Comparison of ENCODE assay signal across 13 mouse cellular contexts in genomic region chr1:104957046-104957445, GRCm38 (mm10).
DNase-seq lines count a peak whose midpoint lies in the region; ATAC-seq and TF ChIP-seq lines count a peak whose summit lies in the region.
"Had no signal": no experiment of that assay in that cellular context is flagged by ENCODE, and none has a peak within 500 bp of the region (broad histone marks: within the 10 kb centered on the region; RNA-seq: fewer than 3 reads in every experiment).

No protein-coding gene starts in this region.

- H3K27me3 ChIP-seq in lung, embryonic 14.5 days (ENCODE audit: insufficient read depth, low read length), result no peaks in the 10 kb centered on the region
- no peaks in the 10 kb centered on the region for H3K27me3 ChIP-seq in lung, postnatal 0 days (replicated peaks; ENCODE audit: insufficient read depth, low read length)
- no peaks in the 10 kb centered on the region for H3K27me3 ChIP-seq in hindbrain, embryonic 14.5 days (ENCODE audit: control insufficient read depth, insufficient read depth, low read length)
- H3K27me3 ChIP-seq in intestine, embryonic 16.5 days (replicated peaks; ENCODE audit: control insufficient read depth, insufficient read depth, low read length), result no peaks in the 10 kb centered on the region
- H3K27me3 ChIP-seq: heart, embryonic 12.5 days; limb, embryonic 13.5 days had no signal

- no peak for ATAC-seq in lung, embryonic 14.5 days (ENCODE audit: insufficient read depth)
- ATAC-seq in lung, postnatal 0 days, result no peak
- peak; percentile 40; the same call in 1 of the 2 replicates for ATAC-seq in hindbrain, embryonic 14.5 days (ENCODE audit: low FRiP score)
- ATAC-seq in intestine, embryonic 16.5 days, result no peak
- ATAC-seq: activated CD4-positive, CD25-positive, alpha-beta regulatory T cell, adult 4 months had no signal

- no peaks in the 10 kb centered on the region for H3K4me1 ChIP-seq in lung, embryonic 14.5 days (ENCODE audit: insufficient read depth)
- H3K4me1 ChIP-seq in lung, postnatal 0 days (ENCODE audit: insufficient read depth, low read depth, low read length), result no peaks in the 10 kb centered on the region
- 0 out of 2 replicates have a peak, but pooled peaks cover 4% of the 10 kb centered on the region for H3K4me1 ChIP-seq in hindbrain, embryonic 14.5 days (replicated peaks; ENCODE audit: control insufficient read depth, insufficient read depth, low read length)
- H3K4me1 ChIP-seq in intestine, embryonic 16.5 days (ENCODE audit: control insufficient read depth, insufficient read depth, low read length), result no peaks in the 10 kb centered on the region
- H3K4me1 ChIP-seq: limb, embryonic 13.5 days had no signal

- TF ChIP-seq EP300 in lung, postnatal 0 days (IDR thresholded peaks at IDR 0.05), result no peak

- no peaks in the 10 kb centered on the region for H3K9me3 ChIP-seq in lung, embryonic 14.5 days (ENCODE audit: low read depth, low read length)
- no peaks in the 10 kb centered on the region for H3K9me3 ChIP-seq in lung, postnatal 0 days (ENCODE audit: low read length)
- H3K9me3 ChIP-seq in hindbrain, embryonic 14.5 days (ENCODE audit: control insufficient read depth, low read length), result no peaks in the 10 kb centered on the region
- no peaks in the 10 kb centered on the region for H3K9me3 ChIP-seq in intestine, embryonic 16.5 days (ENCODE audit: control insufficient read depth, low read length)
- H3K9me3 ChIP-seq: heart, embryonic 12.5 days; limb, embryonic 13.5 days had no signal

- WGBS in lung, embryonic 14.5 days, result 10% methylated on average over 6 of the region's 6 CpGs
- WGBS in lung, postnatal 0 days, result 18% methylated on average over 6 of the region's 6 CpGs
- 19% methylated on average over 6 of the region's 6 CpGs for WGBS in hindbrain, embryonic 14.5 days
- 21% methylated on average over 6 of the region's 6 CpGs for WGBS in intestine, embryonic 16.5 days

- TF ChIP-seq CTCF in lung, embryonic 14.5 days (IDR thresholded peaks at IDR 0.05; ENCODE audit: low read depth), result no peak
- TF ChIP-seq CTCF in lung, postnatal 0 days (IDR thresholded peaks at IDR 0.05), result no peak

- peak; percentile 29 for DNase-seq in adrenal gland, adult 2 months
- no peak for DNase-seq in adrenal gland, adult 8-10 months
- DNase-seq in lung, embryonic 14.5 days, result peak; percentile 12
- DNase-seq in lung, postnatal 0 days (ENCODE audit: low spot score), result no peak
- DNase-seq in hindbrain, embryonic 14.5 days (ENCODE audit: low spot score), result peak; percentile 62
- DNase-seq in retina, embryonic 14.5 days (ENCODE audit: low spot score), result peak; percentile 59
- no peak for DNase-seq in heart, postnatal 14 days
- DNase-seq: kidney, adult 18-20 months; lung, postnatal 14 days had no signal

- intact Hi-C loops in heart, postnatal 14 days (cut with DNase I), result no loop called here

- no peak overlapping the region for H3K9ac ChIP-seq in lung, embryonic 14.5 days
- H3K9ac ChIP-seq in lung, postnatal 0 days (replicated peaks; ENCODE audit: low read depth), result no peak overlapping the region
- H3K9ac ChIP-seq in hindbrain, embryonic 14.5 days, result no peak overlapping the region
- no peak overlapping the region for H3K9ac ChIP-seq in intestine, embryonic 16.5 days (ENCODE audit: low read depth, low read length)
- H3K9ac ChIP-seq: heart, embryonic 12.5 days; limb, embryonic 13.5 days had no signal

- no peak overlapping the region for H3K4me2 ChIP-seq in lung, embryonic 14.5 days
- H3K4me2 ChIP-seq in lung, postnatal 0 days (replicated peaks; ENCODE audit: low read depth, low read length), result no peak overlapping the region
- H3K4me2 ChIP-seq in hindbrain, embryonic 14.5 days (replicated peaks), result no peak overlapping the region
- H3K4me2 ChIP-seq in intestine, embryonic 16.5 days (ENCODE audit: low read depth, low read length), result no peak overlapping the region
- H3K4me2 ChIP-seq: heart, embryonic 12.5 days; limb, embryonic 13.5 days had no signal

- no peak overlapping the region for H3K4me3 ChIP-seq in lung, embryonic 14.5 days (ENCODE audit: low read depth, low read length)
- no peak overlapping the region for H3K4me3 ChIP-seq in lung, postnatal 0 days (ENCODE audit: low read depth, low read length)
- no peak overlapping the region for H3K4me3 ChIP-seq in hindbrain, embryonic 14.5 days (replicated peaks; ENCODE audit: low read length)
- H3K4me3 ChIP-seq in intestine, embryonic 16.5 days (ENCODE audit: low read length), result no peak overlapping the region
- H3K4me3 ChIP-seq: heart, embryonic 12.5 days; limb, embryonic 13.5 days had no signal

- no peaks in the 10 kb centered on the region for H3K36me3 ChIP-seq in lung, embryonic 14.5 days (ENCODE audit: insufficient read depth)
- no peaks in the 10 kb centered on the region for H3K36me3 ChIP-seq in lung, postnatal 0 days (ENCODE audit: insufficient read depth, low read length)
- H3K36me3 ChIP-seq in hindbrain, embryonic 14.5 days (replicated peaks; ENCODE audit: control insufficient read depth, insufficient read depth), result no peaks in the 10 kb centered on the region
- H3K36me3 ChIP-seq in intestine, embryonic 16.5 days (ENCODE audit: control insufficient read depth, insufficient read depth, low read length), result no peaks in the 10 kb centered on the region
- H3K36me3 ChIP-seq: heart, embryonic 12.5 days; limb, embryonic 13.5 days had no signal

- no peak overlapping the region for H3K27ac ChIP-seq in lung, embryonic 14.5 days (ENCODE audit: low read depth)
- H3K27ac ChIP-seq in lung, postnatal 0 days (ENCODE audit: low read length), result no peak overlapping the region
- H3K27ac ChIP-seq in hindbrain, embryonic 14.5 days, result no peak overlapping the region
- no peak overlapping the region for H3K27ac ChIP-seq in intestine, embryonic 16.5 days (ENCODE audit: low read length)
- H3K27ac ChIP-seq: limb, embryonic 13.5 days had no signal

Comparison
In these comparisons a context has a peak if more than half of its experiments do, and no peak if none do; other contexts are left out.
1. DNase-seq: peak in adrenal gland, adult 2 months (single experiment), lung, embryonic 14.5 days (single experiment), hindbrain, embryonic 14.5 days (single experiment) and retina, embryonic 14.5 days (single experiment); none in adrenal gland, adult 8-10 months (single experiment), lung, postnatal 0 days (single experiment) and heart, postnatal 14 days (0 of 2).